Mouse (Mus musculus): ENCODE measurements at regions not wholly inside any gene's neighbourhood (a gene's known extent, or its start where the extent isn't known, plus 50 kb on each side); places are given as distances from the start of the nearest gene placed in this dataset.

- no peak for DNase-seq (ENCODE audit: low spot score in 2 of 2)
Measured at GRCm38 (mm10) chr10:117997796-117998195, 143.8 kb upstream of the Mdm1 start.

DNA sequence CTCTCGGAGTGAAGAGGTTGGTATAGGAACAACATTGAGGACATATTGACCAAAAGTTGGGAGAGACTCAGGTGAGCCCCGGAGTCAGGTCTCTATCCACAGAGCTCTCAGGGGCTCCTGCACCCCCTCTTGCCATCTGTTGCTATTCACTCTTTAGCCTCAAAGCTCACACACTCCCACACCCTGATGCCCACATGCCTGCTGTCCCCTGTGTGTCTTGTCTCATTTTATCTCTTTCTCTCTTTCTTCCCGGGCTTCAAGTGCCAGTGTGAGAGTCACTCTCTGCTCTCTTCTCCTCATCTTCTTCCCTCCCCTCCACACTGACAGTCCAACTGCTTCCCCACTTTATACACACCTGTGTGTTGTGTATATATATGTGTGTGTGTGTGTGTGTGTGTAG lies 141.0 kb upstream of the Mdm1 start:
- no peak for DNase-seq (ENCODE audit: low spot score in 2 of 2)

GRCm38 (mm10) chr10:118001501-118001900 lies 140.1 kb upstream of the Mdm1 start:
- DNase-seq (ENCODE audit: low spot score in 2 of 2) = no peak

- no peak for DNase-seq (ENCODE audit: low spot score in 2 of 2)
Measured at GRCm38 (mm10) chr10:118001971-118002370, 139.6 kb upstream of the Mdm1 start.

DNA sequence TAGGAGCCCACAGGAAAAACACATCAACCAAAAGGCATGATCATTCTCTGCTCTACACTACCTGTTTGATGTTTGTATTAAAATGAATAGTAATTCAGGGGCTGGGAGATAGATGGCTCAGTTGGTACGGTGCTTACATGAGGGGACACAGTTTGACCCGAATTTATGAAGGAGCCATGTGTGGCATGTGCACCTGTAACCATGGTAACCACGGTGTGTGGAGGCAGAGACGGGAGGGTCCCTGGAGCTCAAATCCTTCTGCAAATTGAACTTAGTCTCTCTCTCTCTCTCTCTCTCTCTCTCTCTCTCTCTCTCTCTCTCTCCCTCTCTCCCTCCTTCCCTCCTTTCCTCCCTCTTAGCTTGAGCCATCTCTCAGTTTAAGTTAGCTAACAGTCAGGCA lies 139.1 kb upstream of the Mdm1 start:
- DNase-seq (ENCODE audit: low spot score in 2 of 2) = no peak

DNA sequence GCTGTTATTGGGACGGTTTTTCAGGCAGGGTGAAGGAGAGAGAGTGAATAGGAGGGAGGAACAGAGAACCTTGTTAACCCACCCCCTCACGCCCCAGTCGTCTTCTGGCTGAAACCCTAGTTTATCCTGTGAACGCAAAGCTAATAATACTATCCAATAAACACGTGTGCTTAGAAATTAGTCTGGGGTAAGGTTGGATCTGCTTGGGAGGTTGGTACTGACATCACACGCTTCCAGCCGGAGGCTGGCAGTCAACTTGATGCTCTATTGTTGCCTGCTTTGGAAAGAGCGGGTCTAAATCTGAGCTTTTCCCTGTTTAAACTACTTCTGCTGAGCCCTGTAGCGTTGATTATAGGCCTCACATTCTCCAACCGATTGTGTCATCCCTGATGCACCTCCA lies 138.4 kb upstream of the Mdm1 start:
- DNase-seq (ENCODE audit: low spot score in 2 of 2) = no peak

DNA sequence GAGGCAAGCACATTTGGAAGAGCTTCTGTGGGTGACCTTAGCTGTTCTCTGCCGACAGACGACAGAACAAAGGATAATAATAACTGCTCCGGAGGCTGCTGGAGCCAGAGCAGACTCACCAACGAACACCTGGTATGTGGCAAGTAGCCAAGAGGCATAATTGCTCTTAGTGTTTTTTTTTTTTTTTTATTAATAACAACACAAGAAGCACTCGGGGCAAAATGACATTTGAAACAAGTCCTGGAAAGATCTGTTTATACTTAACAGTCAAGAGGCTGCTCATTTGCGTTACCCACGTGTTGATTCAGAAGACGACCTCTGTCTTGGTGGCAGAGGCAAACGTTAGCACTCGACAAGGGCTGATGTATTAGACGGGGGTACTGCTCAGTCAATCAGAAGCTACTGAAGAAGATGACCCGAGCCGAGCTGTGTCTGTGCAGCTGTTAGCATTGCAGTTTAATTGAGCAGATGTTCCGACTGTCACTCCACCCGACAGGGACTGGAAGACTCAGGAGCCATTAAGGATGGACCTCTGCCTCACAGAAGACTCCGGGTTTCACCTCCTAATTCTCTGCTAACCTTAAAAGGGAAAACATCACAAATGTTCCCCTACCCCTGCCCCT lies 137.8 kb upstream of the Mdm1 start:
- DNase-seq (ENCODE audit: low spot score in 2 of 2) = no peak

- no peak for DNase-seq (ENCODE audit: low spot score in 2 of 2)
Measured at GRCm38 (mm10) chr10:118004362-118004958, 137.2 kb upstream of the Mdm1 start.

DNA sequence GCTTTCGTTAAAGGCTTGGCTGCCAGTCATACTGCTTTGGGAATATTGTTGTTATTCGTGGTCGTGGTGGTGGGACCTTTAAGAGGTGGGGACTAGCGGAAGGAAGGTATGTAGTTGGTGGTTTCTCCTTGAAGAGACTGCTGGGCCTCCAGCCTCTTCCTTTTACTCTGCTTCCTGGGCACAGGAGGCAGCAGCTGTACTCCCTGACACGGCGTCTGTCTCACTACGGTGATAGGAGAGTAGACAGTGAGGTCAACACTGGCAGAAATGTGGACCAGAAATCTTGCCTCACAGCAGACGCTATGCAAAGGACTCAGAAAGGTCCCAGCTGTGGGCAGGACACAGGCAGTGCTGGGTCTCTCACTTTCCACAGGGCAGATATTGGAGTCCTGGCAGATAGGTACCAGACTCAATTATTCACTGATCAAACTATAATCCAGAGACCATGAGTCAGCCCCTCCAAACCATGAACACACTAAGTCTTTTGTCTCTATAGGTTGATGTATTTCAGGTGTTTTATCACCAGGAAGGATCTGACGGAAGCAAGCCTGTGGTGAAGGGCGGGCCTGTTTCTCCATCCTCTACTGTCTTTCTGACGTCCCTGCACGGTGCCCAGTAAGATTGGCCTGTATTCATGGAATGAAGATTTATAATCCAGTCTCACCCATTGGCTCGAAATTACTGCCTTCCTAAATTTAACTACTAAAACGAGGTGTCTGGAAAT lies 134.6 kb upstream of the Mdm1 start:
- DNase-seq (ENCODE audit: low spot score in 2 of 2) = no peak

DNA sequence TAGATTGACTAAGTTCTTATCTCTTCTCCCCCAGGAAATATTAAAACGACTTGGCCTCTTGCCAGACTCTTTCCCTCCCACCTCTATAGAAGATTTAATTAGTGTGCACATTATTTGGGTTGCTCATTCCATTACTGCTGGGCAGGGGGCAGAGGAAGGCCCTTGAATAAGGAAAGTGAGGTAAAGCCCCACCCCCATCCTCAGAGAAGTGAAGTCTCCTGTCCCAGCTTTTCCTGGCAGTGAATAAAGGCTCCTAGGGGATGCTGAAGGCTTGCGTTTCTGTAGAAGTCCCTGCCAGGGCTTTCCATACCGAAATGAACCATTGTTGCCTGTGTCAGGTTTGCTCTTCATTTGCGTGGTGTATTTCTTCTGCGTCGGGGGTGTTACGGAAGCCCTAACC lies 133.8 kb upstream of the Mdm1 start:
- no peak for DNase-seq (ENCODE audit: low spot score in 2 of 2)

DNA sequence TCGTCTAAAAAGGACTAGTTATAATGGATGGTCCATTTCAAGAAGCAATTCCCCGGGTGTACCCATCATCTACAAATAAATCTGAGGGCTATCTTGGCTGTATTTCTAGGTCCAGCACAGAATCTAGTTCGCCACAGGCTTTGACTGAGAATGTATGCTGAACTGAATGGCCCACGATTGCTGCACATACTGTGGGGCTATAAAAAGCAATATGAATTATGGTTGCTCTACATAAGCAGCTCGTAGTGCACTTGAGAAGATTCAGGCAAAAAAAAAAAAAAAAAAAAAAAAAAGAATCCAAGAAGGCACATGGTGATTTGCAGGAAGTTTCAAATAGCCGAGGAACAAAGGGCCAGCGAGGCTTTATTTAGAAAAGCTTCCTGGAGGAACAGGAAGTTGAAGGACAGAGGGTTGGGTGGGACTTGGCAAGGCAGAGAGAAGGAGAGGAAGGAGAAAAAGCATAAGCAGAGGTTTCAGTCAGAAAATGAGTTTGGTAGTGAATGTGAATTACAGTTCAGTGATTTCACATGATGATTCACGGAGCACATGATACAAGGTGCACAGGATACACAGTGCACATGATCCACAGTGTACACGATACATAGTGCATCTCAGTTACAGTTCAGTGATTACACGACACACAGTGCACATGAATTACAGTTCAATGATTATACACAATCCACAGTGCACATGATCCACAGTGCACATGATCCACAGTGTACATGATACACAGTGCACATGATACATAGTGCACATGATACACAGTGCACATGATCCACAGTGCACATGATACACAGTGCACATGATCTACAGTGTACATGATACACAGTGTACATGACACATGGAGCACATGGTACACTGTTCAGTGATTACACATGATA lies 129.7 kb upstream of the Mdm1 start:
- DNase-seq (ENCODE audit: low spot score in 2 of 2) = no peak

- no peak for DNase-seq (ENCODE audit: low spot score in 2 of 2)
Measured at GRCm38 (mm10) chr10:118028831-118029230, 112.8 kb upstream of the Mdm1 start.

DNA sequence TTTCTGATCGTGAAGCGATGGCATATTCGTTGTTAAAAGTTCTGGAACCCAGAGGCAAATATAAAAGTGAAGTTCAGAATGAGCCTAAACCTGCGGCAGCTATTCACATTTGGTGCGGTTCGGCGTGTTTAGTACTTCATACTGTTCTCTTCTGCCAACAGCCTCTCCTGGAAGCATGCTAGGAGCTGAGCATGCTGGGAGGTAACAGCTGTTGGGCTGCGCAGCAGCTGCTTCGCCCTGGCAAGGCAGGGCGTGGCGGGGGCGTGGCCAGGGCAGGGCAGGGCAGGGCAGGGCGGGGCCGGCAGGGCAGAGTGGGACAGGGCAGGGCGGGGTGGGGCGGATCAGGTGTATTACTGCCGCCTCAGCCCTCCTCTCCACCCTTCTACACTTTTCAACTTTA lies 107.2 kb upstream of the Mdm1 start:
- no peak for DNase-seq (ENCODE audit: low spot score in 2 of 2)

DNA sequence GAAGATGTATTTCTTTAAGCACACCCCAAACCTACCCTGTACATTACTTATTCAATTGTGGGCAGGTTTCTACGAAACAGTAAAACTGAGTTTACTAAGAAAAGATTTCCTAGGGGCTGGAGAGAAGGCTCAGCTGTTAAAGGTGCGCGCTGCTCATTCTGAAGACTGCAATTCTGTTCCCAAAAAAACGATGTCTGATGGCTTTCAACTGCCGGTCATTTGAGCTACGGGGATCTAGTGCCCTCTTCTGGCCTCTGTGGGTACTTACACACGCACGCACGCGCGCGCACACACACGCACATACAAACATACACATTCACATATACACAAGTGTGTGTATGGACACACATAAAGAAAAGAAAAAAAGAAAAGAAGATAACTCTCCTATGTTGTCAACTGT lies 106.6 kb upstream of the Mdm1 start:
- no peak for DNase-seq (ENCODE audit: low spot score in 2 of 2)

- DNase-seq (ENCODE audit: low spot score in 2 of 2) = no peak
Measured at GRCm38 (mm10) chr10:118038465-118038864, 103.1 kb upstream of the Mdm1 start.

GRCm38 (mm10) chr10:118039056-118039455 lies 102.6 kb upstream of the Mdm1 start:
- no peak for DNase-seq (ENCODE audit: low spot score in 2 of 2)

DNA sequence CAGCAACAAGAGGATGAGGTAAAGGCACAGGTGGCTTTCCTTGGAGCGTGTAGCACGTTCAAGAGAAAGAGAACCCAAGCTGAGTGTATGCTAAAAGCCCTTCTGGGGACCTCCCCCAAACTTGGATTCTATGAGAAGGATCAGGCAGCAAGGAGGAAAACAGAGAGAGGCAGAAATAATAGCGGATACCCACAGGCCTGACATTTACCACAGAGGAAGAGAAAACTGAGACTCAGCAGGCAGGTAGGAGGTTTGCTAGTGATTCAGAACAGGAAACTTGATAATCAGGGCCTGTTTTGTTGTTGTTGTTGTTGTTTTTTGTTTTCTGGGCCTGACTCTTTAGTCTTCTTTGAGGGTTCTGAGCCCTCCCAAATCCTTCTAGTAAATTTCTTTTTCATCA lies 100.5 kb upstream of the Mdm1 start:
- DNase-seq (ENCODE audit: low spot score in 2 of 2) = no peak

GRCm38 (mm10) chr10:118043761-118044160 lies 97.8 kb upstream of the Mdm1 start:
- no peak for DNase-seq (ENCODE audit: low spot score in 2 of 2)

DNA sequence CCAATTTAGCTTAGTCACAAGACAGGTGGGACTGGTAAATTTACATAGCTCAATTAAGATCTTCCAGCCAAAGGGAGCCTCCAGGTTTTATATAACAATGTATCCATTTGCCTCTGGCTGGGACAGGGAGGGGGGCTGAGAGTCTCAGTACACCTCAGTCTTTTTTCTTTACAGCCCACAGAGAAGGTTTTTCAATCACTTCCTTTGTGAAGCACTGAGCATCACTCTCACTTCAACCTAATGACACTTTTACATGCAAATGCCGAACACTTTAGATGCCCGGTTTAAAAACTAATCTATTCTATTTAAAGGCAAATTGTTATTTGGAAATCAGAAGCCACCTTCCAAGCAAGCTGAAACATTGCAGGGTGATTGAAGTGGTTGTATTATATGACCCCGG lies 96.8 kb upstream of the Mdm1 start:
- no peak for DNase-seq (ENCODE audit: low spot score in 2 of 2)

GRCm38 (mm10) chr10:118045427-118045826 lies 96.2 kb upstream of the Mdm1 start:
- DNase-seq (ENCODE audit: low spot score in 2 of 2) = no peak

DNA sequence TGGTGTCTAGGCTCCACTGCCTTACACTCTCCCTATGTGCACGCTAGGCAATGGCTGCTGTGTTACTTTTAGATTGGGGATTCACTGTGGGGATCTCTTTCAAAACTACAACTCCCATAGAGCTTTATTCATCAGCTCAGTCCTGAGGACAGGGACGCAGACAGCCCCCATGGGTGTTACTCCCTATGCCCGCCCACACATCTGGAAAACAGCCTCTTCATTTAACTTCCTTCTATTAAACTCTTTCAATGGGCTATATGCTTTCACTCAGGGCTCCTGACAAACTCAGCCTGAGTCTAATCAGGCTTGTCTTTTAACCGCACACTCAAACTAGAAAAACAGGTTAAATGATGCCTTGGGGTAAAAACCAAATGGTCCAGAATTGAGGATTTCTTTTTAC lies 95.3 kb upstream of the Mdm1 start:
- no peak for DNase-seq (ENCODE audit: low spot score in 2 of 2)

GRCm38 (mm10) chr10:118046831-118047230 lies 94.8 kb upstream of the Mdm1 start:
- DNase-seq (ENCODE audit: low spot score in 2 of 2) = no peak
